Mouse (Mus musculus): Measurements from ENCODE around the gene Rpl31. TPM values are rescaled to one million over a fixed set of nuclear protein-coding genes. Genes with fewer than 3 reads are reported as not detected.

The Rpl31 gene
- 1,235 to 1,769 TPM (median 1,633 TPM) in 4 replicates for total RNA-seq (2023; ENCODE audit: inconsistent age)

DNA sequence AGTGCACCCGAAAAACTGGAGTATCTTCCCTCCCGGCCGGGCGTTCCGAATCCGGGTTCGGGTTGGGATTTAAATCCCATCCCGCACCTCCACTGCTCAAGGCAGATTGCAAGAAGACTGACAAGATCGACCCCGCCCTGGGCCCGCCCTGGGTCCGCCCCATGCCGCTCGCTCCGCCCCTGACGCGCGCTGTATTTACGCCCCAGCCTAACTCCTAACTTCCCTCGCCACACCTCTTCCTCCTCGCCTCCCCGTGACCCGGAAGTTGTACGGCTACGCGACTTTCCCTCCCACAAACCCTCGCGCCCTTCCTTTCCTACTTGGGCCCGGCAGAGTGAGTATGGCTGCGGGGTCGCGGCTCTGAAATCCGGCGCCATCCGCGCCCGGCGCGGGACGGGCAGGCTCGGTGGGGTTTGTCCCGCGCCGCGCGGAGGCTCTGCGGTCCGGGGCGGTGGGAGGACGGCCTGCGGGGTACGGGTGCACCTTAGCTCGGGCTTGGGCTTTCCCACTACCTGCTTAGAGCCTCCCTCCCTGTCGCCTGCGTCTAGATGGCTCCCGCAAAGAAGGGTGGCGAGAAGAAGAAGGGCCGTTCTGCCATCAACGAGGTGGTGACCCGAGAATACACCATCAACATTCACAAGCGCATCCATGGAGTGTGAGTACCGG is at the start of gene Rpl31:
TSS of gene Rpl31 (plus strand) at position 242 of the 666 bp plus-strand sequence.

Other genes starting within 250 kb of the Rpl31 start
- gene Npas2, start 174.1 kb upstream of the Rpl31 start, total RNA-seq (2023; ENCODE audit: inconsistent age) = not detected in 4 replicates
- 1.2 to 2.7 TPM (median 1.8 TPM) in 4 replicates for gene Tbc1d8, start 110.9 kb downstream of the Rpl31 start, total RNA-seq (2023; ENCODE audit: inconsistent age)
- 22.2 to 25.2 TPM (median 23.1 TPM) in 4 replicates for gene Cnot11, start 167.2 kb downstream of the Rpl31 start, total RNA-seq (2023; ENCODE audit: inconsistent age)
- gene Rnf149, start 209.6 kb downstream of the Rpl31 start, total RNA-seq (2023; ENCODE audit: inconsistent age) = 13.3 to 18.4 TPM (median 14.8 TPM) in 4 replicates

Measured in B cell, adult (primary cell).